Comparison of ENCODE assay signal across 21 mouse cellular contexts in the genomic region with DNA sequence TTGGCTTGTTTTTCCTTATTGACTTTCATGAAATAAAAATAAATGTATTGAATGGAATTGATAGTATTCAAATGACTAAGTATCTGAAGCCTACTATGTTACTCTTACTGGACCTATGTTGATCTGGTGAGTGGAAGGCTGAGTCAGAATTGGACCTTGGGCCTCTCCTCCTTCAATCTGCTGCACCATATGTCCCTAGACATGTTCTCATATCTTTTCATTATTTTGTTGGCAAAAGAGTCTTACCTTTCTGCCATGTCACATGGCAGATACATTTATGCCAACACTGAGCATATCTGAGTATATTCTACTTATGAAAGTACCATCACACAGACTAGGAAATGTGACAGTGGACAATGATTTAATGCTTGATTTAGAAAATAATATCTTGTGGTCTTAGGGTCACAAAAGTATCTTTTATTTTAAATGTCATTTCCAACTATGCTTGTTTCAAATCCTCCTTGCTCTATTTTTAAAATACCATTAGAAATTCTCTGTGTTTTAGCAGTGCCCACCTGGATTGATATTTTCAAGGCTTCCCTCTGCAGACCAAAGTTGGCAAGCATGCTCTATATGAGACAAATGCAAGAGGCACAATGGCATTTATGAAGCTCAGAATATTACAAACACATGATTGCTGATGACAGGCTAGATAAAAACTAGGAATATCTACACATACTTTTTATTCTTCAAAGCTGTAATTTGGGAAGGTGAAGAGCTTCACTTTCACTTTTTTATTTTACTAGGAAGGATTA.
DNase-seq lines count a peak whose midpoint lies in the region; ATAC-seq and TF ChIP-seq lines count a peak whose summit lies in the region.
"Had no signal": no experiment of that assay in that cellular context is flagged by ENCODE, and none has a peak within 500 bp of the region (broad histone marks: within the 10 kb centered on the region; RNA-seq: fewer than 3 reads in every experiment).

No protein-coding gene starts in this region.

- intact Hi-C loops in gastrocnemius, adult 2 months (cut with DNase I) = no loop called here

- no peaks in the 10 kb centered on the region for H3K36me3 ChIP-seq in midbrain, embryonic 11.5 days (ENCODE audit: control insufficient read depth, insufficient read depth, low read length)
- no peaks in the 10 kb centered on the region for H3K36me3 ChIP-seq in midbrain, embryonic 10.5 days
- H3K36me3 ChIP-seq: embryonic facial prominence, embryonic 12.5 days; forebrain, embryonic 15.5 days; heart, embryonic 12.5 days; hindbrain, embryonic 10.5 days; intestine, embryonic 15.5 days had no signal

- H3K27me3 ChIP-seq in midbrain, embryonic 11.5 days (ENCODE audit: control insufficient read depth, insufficient read depth, low read length) = no peaks in the 10 kb centered on the region
- H3K27me3 ChIP-seq in midbrain, embryonic 10.5 days (ENCODE audit: low read depth, poor library complexity, severe bottlenecking) = no peaks in the 10 kb centered on the region
- H3K27me3 ChIP-seq: CH12.LX; embryonic facial prominence, embryonic 12.5 days; forebrain, embryonic 15.5 days; heart, embryonic 12.5 days; intestine, embryonic 15.5 days; Patski had no signal

- H3K27ac ChIP-seq in midbrain, embryonic 11.5 days (ENCODE audit: low read depth, low read length) = no peak overlapping the region
- no peak overlapping the region for H3K27ac ChIP-seq in midbrain, embryonic 10.5 days (replicated peaks)
- H3K27ac ChIP-seq in gastrocnemius, adult 2 months = no peak overlapping the region
- H3K27ac ChIP-seq: embryonic facial prominence, embryonic 12.5 days; forebrain, embryonic 15.5 days; heart, adult 2 months; hindbrain, embryonic 10.5 days; hindbrain, embryonic 14.5 days; intestine, embryonic 15.5 days had no signal

- no peak overlapping the region for H3K9ac ChIP-seq in midbrain, embryonic 11.5 days (ENCODE audit: low read length)
- H3K9ac ChIP-seq: embryonic facial prominence, embryonic 12.5 days; forebrain, embryonic 15.5 days; heart, embryonic 12.5 days; hindbrain, embryonic 14.5 days; intestine, embryonic 15.5 days had no signal

- no peaks in the 10 kb centered on the region for H3K9me3 ChIP-seq in midbrain, embryonic 11.5 days (ENCODE audit: control insufficient read depth, low read length)
- no peaks in the 10 kb centered on the region for H3K9me3 ChIP-seq in midbrain, embryonic 10.5 days (replicated peaks)
- H3K9me3 ChIP-seq: embryonic facial prominence, embryonic 12.5 days; forebrain, embryonic 15.5 days; heart, embryonic 12.5 days; hindbrain, embryonic 10.5 days; intestine, embryonic 15.5 days had no signal

- peak; percentile 19 for DNase-seq in midbrain, embryonic 11.5 days (ENCODE audit: low spot score, missing footprints)
- DNase-seq in midbrain, embryonic 10.5 days (ENCODE audit: low spot score) = no peak
- DNase-seq in cerebellum, adult 8-10 months = peak; percentile 39
- DNase-seq in cerebellum, postnatal 14 days = peak; percentile 43 to 77
- DNase-seq in gastrocnemius, adult 2 months = no peak
- DNase-seq in thymus, postnatal 14 days = no peak
- no peak for DNase-seq in layer of hippocampus, adult 8-10 months (ENCODE audit: low spot score in 2 of 2)
- DNase-seq: adrenal gland, adult 2 months; adrenal gland, postnatal 25 days; gastrocnemius, postnatal 10 days; heart, adult 2 months; kidney, adult 2 months had no signal

- no peak for TF ChIP-seq CTCF in gastrocnemius, adult 2 months (IDR thresholded peaks at IDR 0.05)

- H3K4me2 ChIP-seq in midbrain, embryonic 11.5 days = no peak overlapping the region
- H3K4me2 ChIP-seq: embryonic facial prominence, embryonic 12.5 days; forebrain, embryonic 15.5 days; heart, embryonic 12.5 days; hindbrain, embryonic 14.5 days; intestine, embryonic 15.5 days had no signal

- no peak for ATAC-seq in midbrain, embryonic 11.5 days (ENCODE audit: low FRiP score)
- ATAC-seq: activated CD4-positive, CD25-positive, alpha-beta regulatory T cell, adult 4 months; forebrain, embryonic 15.5 days; intestine, embryonic 15.5 days; Patski had no signal

- no peak overlapping the region for H3K4me3 ChIP-seq in midbrain, embryonic 11.5 days (ENCODE audit: low read depth, low read length)
- H3K4me3 ChIP-seq in midbrain, embryonic 10.5 days = no peak overlapping the region
- H3K4me3 ChIP-seq in gastrocnemius, adult 2 months = no peak overlapping the region
- H3K4me3 ChIP-seq: embryonic facial prominence, embryonic 12.5 days; forebrain, embryonic 15.5 days; heart, adult 2 months; heart, embryonic 12.5 days; hindbrain, embryonic 10.5 days; intestine, embryonic 15.5 days had no signal

- H3K4me1 ChIP-seq in midbrain, embryonic 11.5 days (ENCODE audit: control insufficient read depth, insufficient read depth, low read length) = no peaks in the 10 kb centered on the region
- H3K4me1 ChIP-seq in midbrain, embryonic 10.5 days = no peaks in the 10 kb centered on the region
- H3K4me1 ChIP-seq: embryonic facial prominence, embryonic 12.5 days; forebrain, embryonic 15.5 days; heart, embryonic 12.5 days; hindbrain, embryonic 10.5 days; intestine, embryonic 15.5 days had no signal

Comparison
In these comparisons a context has a peak if more than half of its experiments do, and no peak if none do; other contexts are left out.
1. DNase-seq: peak in midbrain, embryonic 11.5 days (single experiment), cerebellum, adult 8-10 months (single experiment) and cerebellum, postnatal 14 days (2 of 2); none in midbrain, embryonic 10.5 days (single experiment), gastrocnemius, adult 2 months (single experiment), thymus, postnatal 14 days (single experiment) and layer of hippocampus, adult 8-10 months (0 of 2).